Mouse (Mus musculus) splenic B cell, adult 2 months (primary cell): ENCODE measurements around the gene Nfkbib.

Source experiments
- DNase-seq: peaks from one replicate; pipeline ENCODE4 v3.0.0-alpha.2; 2011; ENCODE audit warnings: low read depth, low spot score
- H3K27me3 ChIP-seq: 2 replicates; pipeline ENCODE4 v1.6.1; 2012; ENCODE audit warnings: mild to moderate bottlenecking, low read length, moderate library complexity, mixed read lengths; ENCODE audit not compliant: control insufficient read depth, poor library complexity, insufficient read depth, severe bottlenecking
- H3K36me3 ChIP-seq: 2 replicates; pipeline ENCODE4 v1.6.1; 2012; ENCODE audit warnings: mild to moderate bottlenecking, low read length, moderate library complexity, mixed read lengths; ENCODE audit not compliant: control insufficient read depth, poor library complexity, insufficient read depth, severe bottlenecking

Nfkbib gene

DNA sequence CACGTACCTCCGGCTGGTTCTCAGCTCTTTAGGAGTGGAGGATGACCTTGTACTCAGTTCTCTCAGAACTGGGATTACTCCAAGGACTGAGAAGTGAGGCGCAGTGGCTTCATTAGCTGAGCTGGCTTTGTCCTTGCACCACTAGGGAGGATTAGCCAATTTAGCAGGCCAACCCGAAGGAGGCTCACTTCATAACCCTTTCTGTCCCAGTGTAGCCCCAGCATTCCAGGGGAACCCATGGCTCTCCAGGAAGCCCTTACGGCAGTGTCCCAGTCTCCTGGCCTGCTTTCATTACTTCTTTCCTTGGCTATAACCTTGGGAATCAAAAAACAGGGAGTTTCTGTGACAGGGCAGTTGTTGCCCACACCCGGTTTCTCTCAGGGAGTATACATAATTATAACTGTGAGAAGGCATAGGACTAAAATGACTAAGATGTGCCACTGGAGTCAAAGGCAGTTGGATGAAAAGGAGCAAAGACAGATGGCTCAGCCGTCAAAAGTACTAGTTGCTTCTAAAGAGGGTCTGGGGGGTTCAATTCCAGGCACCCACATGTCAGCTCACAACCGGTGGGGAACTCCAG lies 40.4 kb upstream of the Nfkbib start:
- Histone ChIP-seq H3K36me3 (no peaks in the 10 kb centered on the region), H3K27me3 (no peaks in the 10 kb centered on the region)
- DNase-seq = no peak

DNA sequence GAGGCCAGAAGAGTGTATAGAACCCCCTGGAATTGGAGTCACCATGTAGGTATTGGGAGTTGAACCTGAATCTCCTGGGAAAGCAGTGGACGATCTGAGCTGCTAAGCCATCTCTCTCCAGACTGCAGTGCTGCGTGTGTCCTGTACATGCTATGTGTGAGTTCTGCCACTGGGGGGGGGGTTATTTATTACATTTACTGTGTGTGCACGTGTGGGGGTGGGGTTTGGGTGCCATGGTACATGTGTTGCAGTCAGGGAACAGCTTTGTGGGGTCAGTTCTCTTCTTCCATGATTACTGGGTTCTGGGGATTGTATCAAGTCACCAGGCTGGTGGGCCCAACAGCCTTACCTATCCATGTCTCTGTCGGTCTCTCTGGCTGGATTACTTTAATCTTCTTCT lies 39.6 kb upstream of the Nfkbib start:
- peak; percentile 78 for DNase-seq
- no peaks in the 10 kb centered on the region for H3K27me3 ChIP-seq
- H3K36me3 ChIP-seq = no peaks in the 10 kb centered on the region

DNA sequence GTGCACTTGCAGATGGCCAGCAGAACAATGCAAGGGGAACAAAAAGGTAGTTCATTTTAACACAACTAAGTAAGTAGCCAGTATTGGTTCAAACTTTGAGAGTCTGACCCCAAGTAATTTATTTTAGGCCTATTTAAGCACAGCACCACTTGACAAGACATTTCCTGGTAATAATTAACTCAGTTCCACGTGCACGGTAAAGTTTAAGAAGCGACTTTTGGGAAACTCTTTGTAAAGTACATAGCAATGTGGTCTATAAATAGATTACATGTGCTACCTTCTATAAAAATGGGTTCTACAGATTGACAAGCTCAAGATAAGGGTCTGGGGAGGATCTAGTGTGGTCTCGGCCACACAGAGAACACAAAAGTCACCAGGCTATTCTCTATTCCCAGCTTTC lies 36.4 kb upstream of the Nfkbib start:
- DNase-seq = no peak
- H3K27me3 ChIP-seq = no peaks in the 10 kb centered on the region
- no peaks in the 10 kb centered on the region for H3K36me3 ChIP-seq

- DNase-seq = peak; percentile 42
- no peaks in the 10 kb centered on the region for H3K36me3 ChIP-seq
- no peaks in the 10 kb centered on the region for H3K27me3 ChIP-seq
Observed at GRCm38 (mm10) chr7:28802846-28803588, 35.7 kb upstream of the Nfkbib start.

DNA sequence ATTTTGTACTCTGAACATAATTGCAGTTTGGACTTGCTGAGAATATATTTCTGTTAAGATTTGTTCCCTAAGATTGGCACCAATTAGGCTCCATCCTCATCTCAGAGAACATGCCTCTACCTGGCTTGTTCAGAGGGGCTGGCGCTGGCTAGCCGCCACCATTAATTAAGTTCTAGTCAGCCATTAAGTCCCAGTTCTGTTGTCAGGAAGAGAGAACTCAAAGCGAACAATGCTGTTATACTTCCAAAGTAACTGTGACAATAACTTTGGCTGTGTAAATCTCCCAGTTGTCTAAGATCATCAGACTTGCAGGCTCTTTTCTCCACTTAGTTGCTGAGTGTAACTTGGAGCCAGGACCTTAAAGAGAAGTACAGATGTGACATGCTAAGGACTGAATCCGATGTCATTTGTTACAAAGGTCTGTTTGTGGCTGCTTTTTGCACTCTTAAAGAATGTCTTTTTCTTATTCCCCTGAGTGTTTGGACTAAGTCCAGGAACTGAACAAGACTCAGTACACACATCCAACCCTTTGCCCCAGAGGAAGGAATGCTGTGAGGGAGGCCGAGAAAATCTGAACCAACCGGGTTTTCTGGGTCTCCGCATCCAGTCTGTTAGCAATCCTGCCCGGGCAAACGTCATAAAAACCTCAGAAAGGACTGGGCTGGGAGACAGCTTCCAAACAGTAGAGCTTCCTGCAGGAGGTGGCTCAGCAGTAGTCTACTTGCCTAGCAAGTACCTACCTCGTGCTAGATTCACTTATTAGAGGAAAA lies 34.8 kb upstream of the Nfkbib start:
- no peaks in the 10 kb centered on the region for H3K36me3 ChIP-seq
- no peaks in the 10 kb centered on the region for H3K27me3 ChIP-seq
- DNase-seq = no peak

DNA sequence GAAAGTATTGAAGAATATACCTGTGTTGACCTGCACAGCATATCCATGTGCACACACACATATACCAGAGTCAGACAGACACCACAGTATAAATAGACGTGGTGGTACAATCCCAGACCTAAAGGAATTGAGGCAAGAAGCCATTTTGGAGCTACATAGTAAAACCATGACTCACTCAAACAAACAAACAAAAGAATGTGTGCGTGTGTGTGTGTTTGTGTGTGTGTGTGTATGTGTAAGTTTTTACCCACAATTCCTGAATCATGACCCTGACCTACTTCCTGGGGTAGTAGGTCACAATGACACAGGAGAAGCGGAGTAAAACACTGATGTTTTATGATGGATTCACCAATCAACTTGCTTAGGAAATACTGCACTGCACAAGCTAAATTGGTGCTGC lies 34.1 kb upstream of the Nfkbib start:
- no peaks in the 10 kb centered on the region for H3K27me3 ChIP-seq
- no peaks in the 10 kb centered on the region for H3K36me3 ChIP-seq
- DNase-seq = no peak

GRCm38 (mm10) chr7:28799994-28800393 lies 32.7 kb upstream of the Nfkbib start:
- Histone ChIP-seq H3K27me3 (no peaks in the 10 kb centered on the region), H3K36me3 (no peaks in the 10 kb centered on the region)
- DNase-seq = no peak

DNA sequence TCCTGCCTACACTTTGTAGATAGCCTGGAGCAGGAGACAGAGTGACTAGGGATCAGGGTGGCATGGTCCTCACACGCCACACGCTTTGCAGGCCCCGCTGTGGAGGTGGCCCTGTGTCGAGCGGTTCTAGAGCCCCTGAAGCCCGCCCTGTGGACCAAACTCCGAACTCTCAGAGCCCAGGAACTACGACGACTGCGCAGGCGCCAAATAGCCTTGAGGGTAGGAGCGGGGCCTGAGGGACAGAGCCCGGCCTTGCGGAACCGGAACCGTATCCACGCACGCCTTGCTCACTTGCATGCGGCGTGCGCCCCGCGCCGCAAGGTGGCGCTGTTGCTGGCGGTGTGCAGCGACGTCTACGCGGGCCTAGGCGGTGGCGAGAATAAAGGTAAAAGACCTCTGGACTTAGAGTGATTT lies 29.3 kb upstream of the Nfkbib start:
- Histone ChIP-seq H3K36me3 (no peaks in the 10 kb centered on the region), H3K27me3 (no peaks in the 10 kb centered on the region)
- peak; percentile 92 for DNase-seq

GRCm38 (mm10) chr7:28795832-28796231 lies 28.5 kb upstream of the Nfkbib start:
- no peaks in the 10 kb centered on the region for H3K27me3 ChIP-seq
- peak; percentile 54 for DNase-seq
- no peaks in the 10 kb centered on the region for H3K36me3 ChIP-seq

- H3K27me3 ChIP-seq = no peaks in the 10 kb centered on the region
- no peaks in the 10 kb centered on the region for H3K36me3 ChIP-seq
- no peak for DNase-seq
Observed at GRCm38 (mm10) chr7:28794496-28794895, 27.2 kb upstream of the Nfkbib start.

GRCm38 (mm10) chr7:28793834-28794233 lies 26.5 kb upstream of the Nfkbib start:
- Histone ChIP-seq H3K36me3 (no peaks in the 10 kb centered on the region), H3K27me3 (no peaks in the 10 kb centered on the region)
- peak; percentile 67 for DNase-seq

- H3K27me3 ChIP-seq = no peaks in the 10 kb centered on the region
- DNase-seq = peak; percentile 38
- no peaks in the 10 kb centered on the region for H3K36me3 ChIP-seq
Observed at GRCm38 (mm10) chr7:28792391-28793185, 25.3 kb upstream of the Nfkbib start.

GRCm38 (mm10) chr7:28791706-28792105 lies 24.4 kb upstream of the Nfkbib start:
- DNase-seq = no peak
- H3K27me3 ChIP-seq = no peaks in the 10 kb centered on the region
- H3K36me3 ChIP-seq = no peaks in the 10 kb centered on the region

- no peak for DNase-seq
- Histone ChIP-seq H3K36me3 (no peaks in the 10 kb centered on the region; the same call in 1 of the 2 replicates), H3K27me3 (no peaks in the 10 kb centered on the region)
Observed at GRCm38 (mm10) chr7:28790066-28790806, 22.9 kb upstream of the Nfkbib start.
